Mouse (Mus musculus): ENCODE results near the gene Mrpl46. TPM values are rescaled to one million over a fixed set of nuclear protein-coding genes. Genes with fewer than 3 reads are reported as not detected.

Mrpl46 gene
- 58.0 and 61.4 TPM in 2 replicates for polyA plus RNA-seq (2015; fragmentation: Nextera tagmentation; extraction: Ambion mirVana)

GRCm38 (mm10) chr7:78782639-78783581, at the start of gene Mrpl46, which contains the start of gene Mrps11:
Gene Mrpl46 (minus strand): TSS chr7:78783531.
Gene Mrps11 (plus strand): TSS chr7:78783119.
- WGBS, result under 1% methylated on average over 43 of the region's 44 CpGs
- Histone ChIP-seq H3K4me1 (ENCODE audit: control insufficient read depth, insufficient read depth, low read depth, low read length) (peaks cover 14% of the 10 kb centered on the region), H3K9me3 (ENCODE audit: control insufficient read depth, low read length) (no peaks in the 10 kb centered on the region), H3K4me2 (ENCODE audit: low read length) (peak within 1 kb of the TSS; percentile 89), H3K27ac (ENCODE audit: low read depth, low read length) (peak within 1 kb of the TSS; percentile 72), H3K4me3 (ENCODE audit: low read length) (peak within 1 kb of the TSS; percentile 86), H3K9ac (ENCODE audit: low read depth, low read length) (peak within 1 kb of the TSS; percentile 85), H3K36me3 (ENCODE audit: control insufficient read depth, insufficient read depth, low read length) (peaks cover 12% of the 10 kb centered on the region), H3K27me3 (replicated peaks; ENCODE audit: control insufficient read depth, insufficient read depth, low read length) (no peaks in the 10 kb centered on the region)
- ATAC-seq, result peak; percentile 98

GRCm38 (mm10) chr7:78827749-78828362, 44.5 kb upstream of the Mrpl46 start:
- H3K9ac ChIP-seq (ENCODE audit: low read depth, low read length), result no peak overlapping the region
- 77% methylated on average over 14 of the region's 14 CpGs for WGBS
- no peak overlapping the region for H3K4me2 ChIP-seq (ENCODE audit: low read length)
- no peak for ATAC-seq
- peaks cover 10% of the 10 kb centered on the region for H3K4me1 ChIP-seq (ENCODE audit: control insufficient read depth, insufficient read depth, low read depth, low read length)
- no peaks in the 10 kb centered on the region for H3K27me3 ChIP-seq (replicated peaks; ENCODE audit: control insufficient read depth, insufficient read depth, low read length)
- no peak overlapping the region; the same call in 1 of the 2 replicates for H3K27ac ChIP-seq (ENCODE audit: low read depth, low read length)
- H3K9me3 ChIP-seq (ENCODE audit: control insufficient read depth, low read length), result no peaks in the 10 kb centered on the region
- H3K4me3 ChIP-seq (ENCODE audit: low read length), result no peak overlapping the region
- no peaks in the 10 kb centered on the region for H3K36me3 ChIP-seq (ENCODE audit: control insufficient read depth, insufficient read depth, low read length)

- H3K9me3 ChIP-seq (ENCODE audit: control insufficient read depth, low read length), result no peaks in the 10 kb centered on the region
- H3K9ac ChIP-seq (ENCODE audit: low read depth, low read length), result no peak overlapping the region
- H3K27ac ChIP-seq (ENCODE audit: low read depth, low read length), result peak overlapping the region; percentile 48
- H3K4me3 ChIP-seq (ENCODE audit: low read length), result no peak overlapping the region
- H3K27me3 ChIP-seq (replicated peaks; ENCODE audit: control insufficient read depth, insufficient read depth, low read length), result no peaks in the 10 kb centered on the region
- peak; percentile 74 for ATAC-seq
- WGBS, result 34% methylated on average over 9 of the region's 9 CpGs
- H3K4me2 ChIP-seq (ENCODE audit: low read length), result no peak overlapping the region
- no peaks in the 10 kb centered on the region for H3K36me3 ChIP-seq (ENCODE audit: control insufficient read depth, insufficient read depth, low read length)
- H3K4me1 ChIP-seq (ENCODE audit: control insufficient read depth, insufficient read depth, low read depth, low read length), result peaks cover 10% of the 10 kb centered on the region
These were observed 43.5 kb upstream of the Mrpl46 start for GRCm38 (mm10) chr7:78826682-78827385.

- Histone ChIP-seq H3K27me3 (replicated peaks; ENCODE audit: control insufficient read depth, insufficient read depth, low read length) (no peaks in the 10 kb centered on the region), H3K27ac (ENCODE audit: low read depth, low read length) (no peak overlapping the region), H3K4me2 (ENCODE audit: low read length) (no peak overlapping the region), H3K9me3 (ENCODE audit: control insufficient read depth, low read length) (no peaks in the 10 kb centered on the region), H3K36me3 (ENCODE audit: control insufficient read depth, insufficient read depth, low read length) (no peaks in the 10 kb centered on the region), H3K4me1 (ENCODE audit: control insufficient read depth, insufficient read depth, low read depth, low read length) (peaks cover 9% of the 10 kb centered on the region; the same call in 1 of the 2 replicates), H3K9ac (ENCODE audit: low read depth, low read length) (no peak overlapping the region), H3K4me3 (ENCODE audit: low read length) (no peak overlapping the region)
- ATAC-seq, result no peak
- WGBS, result 91% methylated on average over 12 of the region's 12 CpGs
These were observed 35.0 kb upstream of the Mrpl46 start for GRCm38 (mm10) chr7:78818336-78818735.

- peaks cover 9% of the 10 kb centered on the region; the same call in 1 of the 2 replicates for H3K4me1 ChIP-seq (ENCODE audit: control insufficient read depth, insufficient read depth, low read depth, low read length)
- H3K9me3 ChIP-seq (ENCODE audit: control insufficient read depth, low read length), result no peaks in the 10 kb centered on the region
- H3K27ac ChIP-seq (ENCODE audit: low read depth, low read length), result peak overlapping the region; percentile 54; the same call in 1 of the 2 replicates
- no peak overlapping the region for H3K9ac ChIP-seq (ENCODE audit: low read depth, low read length)
- H3K4me2 ChIP-seq (ENCODE audit: low read length), result no peak overlapping the region
- H3K4me3 ChIP-seq (ENCODE audit: low read length), result no peak overlapping the region
- no peaks in the 10 kb centered on the region for H3K36me3 ChIP-seq (ENCODE audit: control insufficient read depth, insufficient read depth, low read length)
- ATAC-seq, result peak; percentile 76
- no peaks in the 10 kb centered on the region for H3K27me3 ChIP-seq (replicated peaks; ENCODE audit: control insufficient read depth, insufficient read depth, low read length)
These were observed 31.4 kb upstream of the Mrpl46 start for GRCm38 (mm10) chr7:78814766-78815165.

- no peaks in the 10 kb centered on the region for H3K27me3 ChIP-seq (replicated peaks; ENCODE audit: control insufficient read depth, insufficient read depth, low read length)
- no peaks in the 10 kb centered on the region for H3K36me3 ChIP-seq (ENCODE audit: control insufficient read depth, insufficient read depth, low read length)
- H3K4me3 ChIP-seq (ENCODE audit: low read length), result no peak overlapping the region
- peak overlapping the region; percentile 34; the same call in 1 of the 2 replicates for H3K27ac ChIP-seq (ENCODE audit: low read depth, low read length)
- no peak overlapping the region for H3K9ac ChIP-seq (ENCODE audit: low read depth, low read length)
- H3K9me3 ChIP-seq (ENCODE audit: control insufficient read depth, low read length), result no peaks in the 10 kb centered on the region
- ATAC-seq, result peak; percentile 34; the same call in 1 of the 2 replicates
- H3K4me1 ChIP-seq (ENCODE audit: control insufficient read depth, insufficient read depth, low read depth, low read length), result peaks cover 9% of the 10 kb centered on the region; the same call in 1 of the 2 replicates
- 66% methylated on average over 6 of the region's 6 CpGs for WGBS
- H3K4me2 ChIP-seq (ENCODE audit: low read length), result no peak overlapping the region
These were observed 30.5 kb upstream of the Mrpl46 start for GRCm38 (mm10) chr7:78813791-78814190.

GRCm38 (mm10) chr7:78807192-78807591, 23.9 kb upstream of the Mrpl46 start:
- Histone ChIP-seq H3K4me3 (ENCODE audit: low read length) (no peak overlapping the region), H3K4me1 (ENCODE audit: control insufficient read depth, insufficient read depth, low read depth, low read length) (no peaks in the 10 kb centered on the region), H3K27me3 (replicated peaks; ENCODE audit: control insufficient read depth, insufficient read depth, low read length) (no peaks in the 10 kb centered on the region), H3K9me3 (ENCODE audit: control insufficient read depth, low read length) (no peaks in the 10 kb centered on the region), H3K4me2 (ENCODE audit: low read length) (no peak overlapping the region), H3K36me3 (ENCODE audit: control insufficient read depth, insufficient read depth, low read length) (no peaks in the 10 kb centered on the region), H3K9ac (ENCODE audit: low read depth, low read length) (no peak overlapping the region), H3K27ac (ENCODE audit: low read depth, low read length) (no peak overlapping the region)
- 86% methylated on average over 4 of the region's 4 CpGs for WGBS
- ATAC-seq, result no peak

- ATAC-seq, result no peak
- Histone ChIP-seq H3K4me3 (ENCODE audit: low read length) (no peak overlapping the region), H3K36me3 (ENCODE audit: control insufficient read depth, insufficient read depth, low read length) (no peaks in the 10 kb centered on the region), H3K9me3 (ENCODE audit: control insufficient read depth, low read length) (no peaks in the 10 kb centered on the region), H3K27ac (ENCODE audit: low read depth, low read length) (no peak overlapping the region), H3K27me3 (replicated peaks; ENCODE audit: control insufficient read depth, insufficient read depth, low read length) (no peaks in the 10 kb centered on the region), H3K4me1 (ENCODE audit: control insufficient read depth, insufficient read depth, low read depth, low read length) (no peaks in the 10 kb centered on the region), H3K4me2 (ENCODE audit: low read length) (no peak overlapping the region), H3K9ac (ENCODE audit: low read depth, low read length) (no peak overlapping the region)
- WGBS, result 90% methylated on average over 3 of the region's 3 CpGs
These were observed 20.5 kb upstream of the Mrpl46 start for GRCm38 (mm10) chr7:78803841-78804240.

All from hindbrain, embryonic 16.5 days (tissue).